Mouse (Mus musculus) midbrain, embryonic 11.5 days (tissue): ENCODE measurements at regions not wholly inside any gene's neighbourhood (a gene's known extent, or its start where the extent isn't known, plus 50 kb on each side); places are given as distances from the start of the nearest gene placed in this dataset.
A peak's percentile ranks its signal among the peaks of the same experiment; 100 is the strongest.
"Not testable (repeated sequence)": the region's sequence is repeated elsewhere in the genome, so short reads cannot be mapped to it uniquely, and the experiment has no call there.

ENCODE experiments used
- ATAC-seq: fragments of 200-750 bp; cut with Nextera tagmentation; 2 replicates; pipeline ENCODE4 v1.8.0; 2017; ENCODE audit warnings: moderate TSS enrichment, moderate library complexity; ENCODE audit not compliant: low FRiP score
- DNase-seq: peaks from one replicate; pipeline ENCODE4 v3.0.0; 2015; ENCODE audit warnings: low spot score; ENCODE audit errors: missing footprints
- H3K27ac ChIP-seq: fragments of 300-500 bp; sonication (generic); 2 replicates; pipeline ENCODE4 v1.5.1; 2014; ENCODE audit warnings: low read depth, low read length
- H3K27me3 ChIP-seq: fragments of 300-500 bp; sonication (generic); 2 replicates; pipeline ENCODE4 v1.6.1; 2014; ENCODE audit warnings: mild to moderate bottlenecking, low read length, moderate library complexity, mixed read lengths; ENCODE audit not compliant: control insufficient read depth, insufficient read depth
- H3K36me3 ChIP-seq: fragments of 300-500 bp; sonication (generic); 2 replicates; pipeline ENCODE4 v1.6.1; 2014; ENCODE audit warnings: mild to moderate bottlenecking, low read length, moderate library complexity, mixed read lengths; ENCODE audit not compliant: control insufficient read depth, insufficient read depth
- H3K4me1 ChIP-seq: fragments of 300-500 bp; sonication (generic); 2 replicates; pipeline ENCODE4 v1.6.1; 2014; ENCODE audit warnings: low read length; ENCODE audit not compliant: control insufficient read depth, insufficient read depth
- H3K4me2 ChIP-seq: fragments of 300-500 bp; sonication (generic); 2 replicates; pipeline ENCODE4 v1.6.1; 2014; ENCODE audit warnings: mild to moderate bottlenecking, moderate library complexity
- H3K4me3 ChIP-seq: fragments of 300-500 bp; sonication (generic); 2 replicates; pipeline ENCODE4 v1.5.1; 2014; ENCODE audit warnings: low read depth, low read length
- H3K9ac ChIP-seq: fragments of 300-500 bp; sonication (generic); 2 replicates; pipeline ENCODE4 v1.6.1; 2014; ENCODE audit warnings: low read length
- H3K9me3 ChIP-seq: fragments of 300-500 bp; sonication (generic); 2 replicates; pipeline ENCODE4 v1.6.1; 2016; ENCODE audit warnings: low read length; ENCODE audit not compliant: control insufficient read depth
- WGBS: fragments of 180-500 bp; shearing (Covaris S2); extraction: QIAGEN DNeasy Blood & Tissue Kit; methylation state at CpG from one replicate; pipeline ENCODE4 v1.1.7; 2014; 5-methylcytosine and 5-hydroxymethylcytosine counted together

GRCm38 (mm10) chr15:9954941-9955340 is 206.3 kb upstream of the Spef2 start:
- Histone ChIP-seq H3K4me2 (no peak overlapping the region), H3K9me3 (no peaks in the 10 kb centered on the region), H3K4me3 (no peak overlapping the region), H3K36me3 (no peaks in the 10 kb centered on the region), H3K27me3 (no peaks in the 10 kb centered on the region), H3K9ac (no peak overlapping the region), H3K27ac (no peak overlapping the region), H3K4me1 (no peaks in the 10 kb centered on the region)
- 79% methylated on average over 2 of the region's 2 CpGs for WGBS
- no peak for DNase-seq
- ATAC-seq, result no peak

- H3K9me3 ChIP-seq, result no peaks in the 10 kb centered on the region
- no peak overlapping the region for H3K4me2 ChIP-seq
- no peaks in the 10 kb centered on the region for H3K4me1 ChIP-seq
- no peaks in the 10 kb centered on the region for H3K27me3 ChIP-seq
- H3K9ac ChIP-seq, result no peak overlapping the region
- H3K4me3 ChIP-seq, result no peak overlapping the region
- peak; percentile 21 for DNase-seq
- H3K27ac ChIP-seq, result no peak overlapping the region
- no peaks in the 10 kb centered on the region for H3K36me3 ChIP-seq
- 83% methylated on average over 4 of the region's 4 CpGs for WGBS
- no peak for ATAC-seq
Observed at GRCm38 (mm10) chr15:9974999-9975398, 202.0 kb upstream of the Prlr start.

- no peak overlapping the region for H3K4me2 ChIP-seq
- DNase-seq (peak; percentile 93), ATAC-seq (peak; percentile 98)
- H3K27ac ChIP-seq, result no peak overlapping the region
- H3K9ac ChIP-seq, result no peak overlapping the region
- no peaks in the 10 kb centered on the region for H3K27me3 ChIP-seq
- H3K4me1 ChIP-seq, result peaks cover 5% of the 10 kb centered on the region
- 31% methylated on average over 7 of the region's 7 CpGs for WGBS
- H3K36me3 ChIP-seq, result no peaks in the 10 kb centered on the region
- no peaks in the 10 kb centered on the region for H3K9me3 ChIP-seq
- no peak overlapping the region for H3K4me3 ChIP-seq
Observed at GRCm38 (mm10) chr15:10011289-10012234, 165.5 kb upstream of the Prlr start.

- Histone ChIP-seq H3K27ac (no peak overlapping the region), H3K9me3 (no peaks in the 10 kb centered on the region), H3K36me3 (no peaks in the 10 kb centered on the region), H3K4me3 (no peak overlapping the region), H3K9ac (no peak overlapping the region), H3K4me1 (no peaks in the 10 kb centered on the region), H3K4me2 (no peak overlapping the region), H3K27me3 (no peaks in the 10 kb centered on the region)
- no peak for ATAC-seq
- no peak for DNase-seq
Observed at GRCm38 (mm10) chr15:10017216-10017615, 159.8 kb upstream of the Prlr start.

- no peak for ATAC-seq
- WGBS, result 87% methylated on average over 4 of the region's 4 CpGs
Observed at GRCm38 (mm10) chr15:10029902-10030301, 147.1 kb upstream of the Prlr start.

GRCm38 (mm10) chr15:10035561-10035960 is 141.5 kb upstream of the Prlr start:
- H3K4me1 ChIP-seq, result no peaks in the 10 kb centered on the region
- H3K4me2 ChIP-seq, result no peak overlapping the region
- DNase-seq (no peak), ATAC-seq (no peak)
- no peak overlapping the region for H3K9ac ChIP-seq
- no peaks in the 10 kb centered on the region for H3K27me3 ChIP-seq
- H3K27ac ChIP-seq, result no peak overlapping the region
- no peaks in the 10 kb centered on the region for H3K36me3 ChIP-seq
- H3K4me3 ChIP-seq, result no peak overlapping the region
- WGBS, result 71% methylated on average over 1 of the region's 1 CpGs
- no peaks in the 10 kb centered on the region for H3K9me3 ChIP-seq

More at GRCm38 (mm10) chr15:10029902-10030301, 147.1 kb upstream of the Prlr start:
- DNase-seq, result no peak
- H3K4me2 ChIP-seq, result no peak overlapping the region
- no peaks in the 10 kb centered on the region for H3K27me3 ChIP-seq
- no peak overlapping the region for H3K4me3 ChIP-seq
- H3K9ac ChIP-seq, result no peak overlapping the region
- H3K27ac ChIP-seq, result no peak overlapping the region
- no peaks in the 10 kb centered on the region for H3K36me3 ChIP-seq
- no peaks in the 10 kb centered on the region for H3K4me1 ChIP-seq
- H3K9me3 ChIP-seq, result no peaks in the 10 kb centered on the region

GRCm38 (mm10) chr15:10036576-10036975 is 140.5 kb upstream of the Prlr start:
- not testable (repeated sequence) for H3K4me1 ChIP-seq, H3K27me3 ChIP-seq, H3K9me3 ChIP-seq, ATAC-seq, H3K4me3 ChIP-seq, H3K27ac ChIP-seq, H3K4me2 ChIP-seq, H3K9ac ChIP-seq, DNase-seq, H3K36me3 ChIP-seq
- WGBS, result 80% methylated on average over 2 of the region's 2 CpGs

- Histone ChIP-seq H3K4me1 (no peaks in the 10 kb centered on the region), H3K36me3 (no peaks in the 10 kb centered on the region), H3K27ac (no peak overlapping the region), H3K4me2 (no peak overlapping the region), H3K9ac (no peak overlapping the region), H3K4me3 (no peak overlapping the region), H3K9me3 (no peaks in the 10 kb centered on the region), H3K27me3 (no peaks in the 10 kb centered on the region)
- DNase-seq, result no peak
- no peak for ATAC-seq
- 91% methylated on average over 2 of the region's 2 CpGs for WGBS
Observed at GRCm38 (mm10) chr15:10073580-10073979, 103.5 kb upstream of the Prlr start.

GRCm38 (mm10) chr15:10074916-10075315 is 102.1 kb upstream of the Prlr start:
- ATAC-seq (no peak), DNase-seq (no peak)
- Histone ChIP-seq H3K9me3 (no peaks in the 10 kb centered on the region), H3K36me3 (no peaks in the 10 kb centered on the region), H3K27me3 (no peaks in the 10 kb centered on the region), H3K9ac (no peak overlapping the region), H3K4me2 (no peak overlapping the region), H3K27ac (no peak overlapping the region), H3K4me3 (no peak overlapping the region), H3K4me1 (no peaks in the 10 kb centered on the region)
- 84% methylated on average over 9 of the region's 9 CpGs for WGBS
